Mouse (Mus musculus) myocyte (in vitro differentiated cells): ENCODE measurements around the gene Map3k12. TPM values are rescaled to one million over a fixed set of nuclear protein-coding genes. Genes with fewer than 3 reads are reported as not detected.

Experiments used
- H3K27me3 ChIP-seq: one replicate; pipeline ENCODE4 v1.6.1; 2011; ENCODE audit not compliant: control insufficient read depth, insufficient read depth, insufficient read length
- H3K36me3 ChIP-seq: one replicate; pipeline ENCODE4 v1.6.1; 2011; ENCODE audit not compliant: control insufficient read depth, insufficient read depth
- H3K4me2 ChIP-seq: one replicate; pipeline ENCODE4 v1.6.1; 2011; ENCODE audit warnings: low read depth, control low read depth
- H3K4me3 ChIP-seq: one replicate; pipeline ENCODE4 v1.5.1; 2011; ENCODE audit warnings: mild to moderate bottlenecking, control low read depth, moderate library complexity
- H3K79me2 ChIP-seq: one replicate; pipeline ENCODE4 v1.6.1; 2011; ENCODE audit not compliant: control insufficient read depth, insufficient read depth
- H3ac ChIP-seq: one replicate; pipeline ENCODE4 v1.6.1; 2011; ENCODE audit not compliant: control insufficient read depth, insufficient read length
- CEBPB ChIP-seq: IDR thresholded peaks from 2 replicates; pipeline ENCODE4 v1.6.1; 2011; ENCODE audit warnings: mild to moderate bottlenecking, moderate library complexity; ENCODE audit not compliant: poor library complexity, insufficient read depth, severe bottlenecking
- E2F4 ChIP-seq: IDR thresholded peaks from one replicate; pipeline ENCODE4 v1.6.1; 2011; ENCODE audit warnings: mild to moderate bottlenecking, control low read depth, moderate library complexity; ENCODE audit not compliant: insufficient read depth
- MAX ChIP-seq: IDR thresholded peaks from one replicate; pipeline ENCODE4 v1.6.1; 2011; ENCODE audit warnings: low read depth, mild to moderate bottlenecking, control low read depth
- MYOD1 ChIP-seq, 3 experiments: IDR thresholded peaks; one replicate each; pipeline ENCODE4 v1.6.1; 2011; ENCODE audit warnings: control low read depth in 2 of 3, low read depth in 2 of 3, mild to moderate bottlenecking in 2 of 3, moderate library complexity in 1 of 3; ENCODE audit not compliant: insufficient read length in 2 of 3, control insufficient read depth in 1 of 3
- MYOG ChIP-seq, 3 experiments: IDR thresholded peaks; one replicate each; pipeline ENCODE4 v1.6.1; 2011; ENCODE audit warnings: control low read depth in 2 of 3, low read depth in 2 of 3, mild to moderate bottlenecking in 2 of 3; ENCODE audit not compliant: insufficient read length in 2 of 3, control insufficient read depth in 1 of 3, insufficient read depth in 1 of 3
- POLR2A ChIP-seq: IDR thresholded peaks from one replicate; pipeline ENCODE4 v1.6.1; 2011; ENCODE audit warnings: low read depth, mild to moderate bottlenecking, control low read depth, moderate library complexity; ENCODE audit not compliant: insufficient read length
- POLR2AphosphoS2 ChIP-seq: IDR thresholded peaks from one replicate; pipeline ENCODE4 v1.6.1; 2011; ENCODE audit warnings: low read depth, control low read depth; ENCODE audit not compliant: insufficient read length
- REST ChIP-seq: IDR thresholded peaks from one replicate; pipeline ENCODE4 v1.6.1; 2011; ENCODE audit warnings: mild to moderate bottlenecking, control low read depth, moderate library complexity; ENCODE audit not compliant: insufficient read depth, insufficient read length
- SRF ChIP-seq: IDR thresholded peaks from one replicate; pipeline ENCODE4 v1.6.1; 2011; ENCODE audit warnings: low read depth; ENCODE audit not compliant: control insufficient read depth, insufficient read length
- TCF12 ChIP-seq: IDR thresholded peaks from one replicate; pipeline ENCODE4 v1.6.1; 2011; ENCODE audit warnings: mild to moderate bottlenecking, control low read depth; ENCODE audit not compliant: poor library complexity, insufficient read depth, severe bottlenecking
- TCF3 ChIP-seq: IDR thresholded peaks from one replicate; pipeline ENCODE4 v1.6.1; 2011; ENCODE audit warnings: low read depth, control low read depth; ENCODE audit not compliant: insufficient read length
- USF1 ChIP-seq: IDR thresholded peaks from one replicate; pipeline ENCODE4 v1.6.1; 2011; ENCODE audit warnings: low read depth, mild to moderate bottlenecking, control low read depth, moderate library complexity
- polyA plus RNA-seq: library from polyadenylated mRNA; unstranded; fragments of >200 nt; fragmentation: generic; extraction: Trizol; gene quantifications from one replicate; pipeline ENCODE4 v1.2.1, GENCODE M21; 2012; ENCODE audit warnings: missing spikeins

Map3k12 gene
- polyA plus RNA-seq, 1 experiment = 5.9 TPM

- H3K79me2 ChIP-seq = no peaks in the 10 kb centered on the region
- no peak overlapping the region for H3K4me3 ChIP-seq
- H3ac ChIP-seq = no peak overlapping the region
- H3K36me3 ChIP-seq = peaks cover 61% of the 10 kb centered on the region
- no peaks in the 10 kb centered on the region for H3K27me3 ChIP-seq
- TF ChIP-seq SRF (no peak), POLR2A (no peak), POLR2AphosphoS2 (no peak), CEBPB (no peak), TCF12 (no peak), REST (no peak), E2F4 (no peak), MAX (no peak), MYOG (IDR thresholded peaks at IDR 0.05; ENCODE audit: control insufficient read depth in 1 of 3, insufficient read depth in 1 of 3, insufficient read length in 2 of 3, low read depth in 2 of 3) (no peak), TCF3 (no peak), MYOD1 (IDR thresholded peaks at IDR 0.05; ENCODE audit: control insufficient read depth in 1 of 3, insufficient read length in 2 of 3, low read depth in 2 of 3) (no peak), USF1 (no peak)
- no peak overlapping the region for H3K4me2 ChIP-seq
These were observed 11.1 kb upstream of the Map3k12 start for GRCm38 (mm10) chr15:102527936-102528335.

- H3K4me3 ChIP-seq = no peak overlapping the region
- H3K27me3 ChIP-seq = no peaks in the 10 kb centered on the region
- no peak overlapping the region for H3K4me2 ChIP-seq
- H3K79me2 ChIP-seq = peaks cover 2% of the 10 kb centered on the region
- no peak overlapping the region for H3ac ChIP-seq
- TF ChIP-seq REST (no peak), POLR2AphosphoS2 (peak; percentile 59)
- peaks cover 58% of the 10 kb centered on the region for H3K36me3 ChIP-seq
These were observed 9.5 kb upstream of the Map3k12 start for GRCm38 (mm10) chr15:102526111-102527002.

- peaks cover 45% of the 10 kb centered on the region for H3K36me3 ChIP-seq
- peaks cover 16% of the 10 kb centered on the region for H3K79me2 ChIP-seq
- H3K4me3 ChIP-seq = no peak within 1 kb of the TSS
- no peak within 1 kb of the TSS for H3ac ChIP-seq
- H3K4me2 ChIP-seq = no peak within 1 kb of the TSS
- TF ChIP-seq TCF3 = no peak
- TF ChIP-seq MAX = no peak
- peak; percentile 46 for TF ChIP-seq POLR2AphosphoS2
- no peaks in the 10 kb centered on the region for H3K27me3 ChIP-seq
These were observed 8.1 kb upstream of the Map3k12 start, which contains the start of gene Npff for GRCm38 (mm10) chr15:102524892-102525485. TSS of gene Npff (minus strand) at chr15:102524942.

- Histone ChIP-seq H3K4me3 (no peak overlapping the region), H3K79me2 (peaks cover 29% of the 10 kb centered on the region), H3K27me3 (no peaks in the 10 kb centered on the region), H3K36me3 (peaks cover 20% of the 10 kb centered on the region), H3ac (no peak overlapping the region), H3K4me2 (no peak overlapping the region)
- TF ChIP-seq CEBPB = no peak
- TF ChIP-seq POLR2A = no peak
- TF ChIP-seq MYOG (IDR thresholded peaks at IDR 0.05; ENCODE audit: control insufficient read depth in 1 of 3, insufficient read depth in 1 of 3, insufficient read length in 2 of 3, low read depth in 2 of 3) = no peak
- TF ChIP-seq TCF3 = no peak
- no peak for TF ChIP-seq TCF12
- TF ChIP-seq SRF = no peak
- TF ChIP-seq USF1 = no peak
- no peak for TF ChIP-seq MAX
- TF ChIP-seq REST = no peak
- no peak for TF ChIP-seq MYOD1 (IDR thresholded peaks at IDR 0.05; ENCODE audit: control insufficient read depth in 1 of 3, insufficient read length in 2 of 3, low read depth in 2 of 3)
- TF ChIP-seq POLR2AphosphoS2 = no peak
These were observed 4.6 kb upstream of the Map3k12 start for GRCm38 (mm10) chr15:102521480-102521879.

- H3K36me3 ChIP-seq = peaks cover 12% of the 10 kb centered on the region
- H3ac ChIP-seq = no peak overlapping the region
- H3K4me2 ChIP-seq = peak overlapping the region; percentile 94
- H3K27me3 ChIP-seq = no peaks in the 10 kb centered on the region
- TF ChIP-seq MYOG (IDR thresholded peaks at IDR 0.05; ENCODE audit: control insufficient read depth in 1 of 3, insufficient read depth in 1 of 3, insufficient read length in 2 of 3, low read depth in 2 of 3) = no peak
- no peak for TF ChIP-seq TCF3
- no peak for TF ChIP-seq MYOD1 (IDR thresholded peaks at IDR 0.05; ENCODE audit: control insufficient read depth in 1 of 3, insufficient read length in 2 of 3, low read depth in 2 of 3)
- TF ChIP-seq REST = no peak
- no peak for TF ChIP-seq MAX
- no peak for TF ChIP-seq TCF12
- no peak for TF ChIP-seq E2F4
- TF ChIP-seq SRF = no peak
- TF ChIP-seq USF1 = no peak
- TF ChIP-seq CEBPB = no peak
- no peak for TF ChIP-seq POLR2A
- no peak for TF ChIP-seq POLR2AphosphoS2
- no peak overlapping the region for H3K4me3 ChIP-seq
- H3K79me2 ChIP-seq = peaks cover 29% of the 10 kb centered on the region
These were observed 3.6 kb upstream of the Map3k12 start for GRCm38 (mm10) chr15:102520416-102520815.
